Mouse (Mus musculus): ENCODE data around the gene Asic2.
A peak's percentile ranks its signal among the peaks of the same experiment; 100 is the strongest.
"Not testable (repeated sequence)": the region's sequence is repeated elsewhere in the genome, so short reads cannot be mapped to it uniquely, and the experiment has no call there.

The Asic2 gene

DNA sequence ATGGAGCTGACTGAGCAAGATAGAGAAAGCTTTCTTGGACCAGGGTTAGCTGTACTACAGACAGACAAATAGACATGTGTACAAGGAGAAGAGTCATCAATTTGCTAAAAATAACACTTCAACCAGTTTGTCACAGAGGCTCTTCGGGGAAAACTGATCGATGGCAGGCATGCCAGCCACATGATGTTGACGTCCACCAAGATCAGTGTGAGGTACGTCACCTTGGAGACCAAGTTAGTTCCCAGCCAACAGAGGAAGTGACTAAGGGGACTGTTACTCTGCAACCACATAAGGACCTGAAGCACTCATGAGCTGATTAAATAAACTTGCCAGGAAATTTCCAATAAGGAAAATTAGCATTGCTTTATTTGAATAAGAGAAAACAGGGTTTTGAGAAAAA, 557.0 kb downstream of the Asic2 start:
- no peak for DNase-seq

DNA sequence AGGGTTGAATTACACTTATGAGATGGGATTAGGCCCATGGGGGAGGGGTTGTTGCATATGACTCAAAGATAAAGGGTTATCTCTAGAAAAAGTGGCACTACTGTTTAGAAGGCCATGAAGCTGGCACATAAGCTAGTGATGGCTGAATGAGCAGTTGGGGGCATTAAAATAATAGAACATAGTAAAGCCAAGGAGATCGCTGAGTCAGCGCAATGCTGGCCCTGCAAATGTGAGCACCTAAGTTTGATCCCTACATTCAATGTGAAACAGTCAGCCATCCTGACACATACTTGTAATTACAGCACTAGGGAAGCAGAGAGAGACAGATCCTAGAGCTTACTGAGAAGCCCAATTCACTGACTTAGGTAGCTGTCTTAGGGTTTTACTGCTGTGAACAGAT, 562.3 kb downstream of the Asic2 start:
- no peak for DNase-seq

DNA sequence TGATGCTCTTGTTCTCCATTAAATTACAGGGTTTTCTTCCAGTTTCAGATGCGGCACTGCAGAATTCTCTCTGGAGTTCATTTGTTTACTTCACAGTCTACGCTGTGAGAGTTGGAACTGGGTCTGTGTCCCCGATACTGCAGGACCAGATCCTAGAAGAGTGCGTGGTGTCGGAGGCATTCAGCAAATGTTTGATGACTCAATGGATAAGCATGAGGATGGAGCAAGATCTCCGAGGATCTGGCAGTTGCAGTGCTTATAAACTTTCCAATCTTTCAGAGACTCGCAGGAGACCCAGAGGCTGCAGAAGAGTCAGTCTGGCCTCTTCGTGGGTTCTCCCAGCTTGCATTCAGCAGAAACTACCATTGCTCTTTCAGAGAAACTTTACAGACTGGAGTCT, 566.0 kb downstream of the Asic2 start:
- DNase-seq, result no peak

DNA sequence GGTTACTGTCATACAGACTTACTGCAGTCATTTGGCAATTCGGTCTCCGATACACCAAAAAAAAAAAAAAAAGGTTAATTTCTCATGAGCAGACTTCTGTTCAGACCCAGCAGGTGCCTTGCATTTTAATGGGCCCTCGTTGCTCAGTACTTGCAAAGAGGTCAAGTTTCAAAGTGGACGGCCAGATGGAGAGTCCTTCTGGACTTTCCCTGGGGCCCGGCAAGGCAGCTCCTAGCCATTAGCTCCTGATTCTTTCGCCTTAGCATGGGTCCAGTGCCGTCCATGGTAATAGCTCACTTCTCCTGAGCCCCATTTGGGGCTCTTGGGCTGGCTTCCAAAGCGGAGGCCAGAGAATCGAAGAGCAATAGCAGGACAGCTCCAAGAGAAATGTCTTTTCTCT, 575.4 kb downstream of the Asic2 start:
- no peak for DNase-seq

DNA sequence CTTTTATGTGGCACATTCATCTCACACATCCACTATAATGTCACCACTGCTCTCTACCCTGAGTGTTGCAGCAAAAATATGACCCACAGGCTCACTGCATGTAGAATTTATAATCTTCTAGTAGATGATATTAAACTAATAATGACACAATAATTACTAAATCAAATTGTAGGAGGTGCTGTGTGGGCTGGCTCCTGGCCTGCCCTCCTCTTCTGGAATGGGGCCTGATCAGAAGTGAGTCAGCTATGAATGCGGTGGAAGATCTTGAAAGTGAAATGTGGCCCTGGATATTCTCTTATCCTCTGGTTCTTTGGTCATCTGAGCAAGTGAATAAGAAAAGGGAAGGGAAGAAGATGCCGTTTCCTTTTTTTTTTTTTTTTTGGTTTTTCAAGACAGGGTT, 582.1 kb downstream of the Asic2 start:
- DNase-seq, result no peak

DNA sequence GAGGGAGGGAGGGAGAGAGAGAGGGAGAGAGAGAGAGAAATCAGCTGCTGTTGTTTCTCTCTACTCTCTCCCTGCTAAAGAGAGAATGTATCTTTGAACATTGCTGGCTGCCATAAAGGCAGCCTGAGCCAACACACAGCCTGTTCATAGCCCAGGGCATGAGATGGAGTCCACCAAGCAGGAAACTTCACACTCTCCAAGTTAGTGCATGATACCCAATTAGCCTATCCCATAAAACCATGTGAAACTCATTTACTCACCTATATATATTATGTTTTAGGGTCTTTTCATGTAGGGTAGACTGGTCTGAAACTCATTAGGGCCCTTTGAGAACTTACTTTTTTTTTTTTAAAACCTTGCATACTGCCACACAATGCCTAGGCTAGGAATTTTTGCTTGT, 582.7 kb downstream of the Asic2 start:
- DNase-seq, result no peak

DNA sequence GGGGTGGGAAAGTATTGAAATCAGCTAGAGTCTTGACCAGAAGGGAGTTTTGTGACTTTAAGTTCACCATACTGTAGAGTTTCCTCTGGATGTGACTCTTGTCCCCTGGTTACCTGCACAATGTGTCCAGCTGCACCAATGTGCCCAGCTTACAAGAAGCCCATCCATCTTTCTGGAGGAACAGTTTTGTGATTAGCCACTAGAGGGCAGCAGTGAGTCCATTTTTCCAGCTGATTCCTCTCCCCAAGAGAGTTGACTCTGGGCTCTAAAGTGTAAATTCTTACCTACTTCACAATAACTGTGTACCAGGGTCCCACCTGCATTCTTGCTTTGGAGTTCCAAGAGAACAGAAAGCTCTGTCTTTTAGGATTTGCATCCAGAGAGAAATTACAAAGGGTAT, 593.4 kb downstream of the Asic2 start:
- DNase-seq, result peak; percentile 19 to 22

DNA sequence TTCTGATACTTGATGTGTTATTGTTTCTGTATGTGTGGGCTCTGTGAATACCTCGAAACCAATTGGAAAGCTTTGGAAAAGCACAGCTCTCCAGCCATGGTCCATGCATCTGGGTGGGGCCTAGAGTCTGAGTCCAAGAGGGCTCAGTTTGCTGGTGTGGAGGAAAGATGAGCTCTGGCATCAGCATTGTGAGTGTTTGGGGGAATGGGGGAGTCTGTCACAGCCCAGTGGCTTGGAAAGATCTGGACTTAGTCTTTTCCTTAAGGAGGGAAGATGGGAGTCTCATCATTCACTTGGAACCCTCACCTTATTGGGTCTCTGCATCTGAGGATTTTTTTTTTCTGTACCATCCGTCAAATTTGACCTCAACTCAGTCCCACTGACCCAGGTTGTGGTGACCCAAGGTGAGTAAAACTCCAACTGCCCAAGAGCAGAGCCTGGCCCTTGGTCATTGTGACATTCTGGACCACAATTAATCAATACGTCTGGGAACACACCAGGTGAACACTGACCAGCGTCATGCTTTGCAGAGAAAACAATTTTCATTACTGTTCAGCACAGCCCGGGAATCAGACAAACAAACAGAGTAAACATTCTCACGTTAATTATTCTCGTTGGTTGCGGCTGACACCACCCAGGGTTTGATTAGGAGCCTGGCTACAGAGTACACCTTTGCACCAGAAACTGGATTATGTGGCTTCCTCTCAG, 594.1 kb downstream of the Asic2 start:
- no peak for DNase-seq

DNA sequence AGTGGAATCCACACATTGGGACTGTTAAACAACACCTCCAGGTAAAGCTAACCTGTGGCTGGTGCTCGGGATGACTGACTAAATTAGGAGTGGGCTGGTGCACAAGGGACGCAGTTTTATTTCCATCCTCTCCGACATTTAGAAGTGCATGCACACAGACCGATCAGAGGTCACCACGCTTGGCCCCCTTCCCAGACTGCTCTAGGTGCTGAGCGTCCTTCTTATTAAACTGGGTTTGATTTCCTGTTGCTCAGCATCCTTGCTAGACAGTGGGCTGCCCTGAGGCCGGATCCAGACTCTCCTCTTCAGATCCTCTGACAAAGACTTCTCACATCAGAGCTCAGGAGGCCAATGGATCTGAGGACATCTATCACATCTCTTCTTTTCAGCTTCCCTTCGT, 596.7 kb downstream of the Asic2 start:
- DNase-seq, result no peak

DNA sequence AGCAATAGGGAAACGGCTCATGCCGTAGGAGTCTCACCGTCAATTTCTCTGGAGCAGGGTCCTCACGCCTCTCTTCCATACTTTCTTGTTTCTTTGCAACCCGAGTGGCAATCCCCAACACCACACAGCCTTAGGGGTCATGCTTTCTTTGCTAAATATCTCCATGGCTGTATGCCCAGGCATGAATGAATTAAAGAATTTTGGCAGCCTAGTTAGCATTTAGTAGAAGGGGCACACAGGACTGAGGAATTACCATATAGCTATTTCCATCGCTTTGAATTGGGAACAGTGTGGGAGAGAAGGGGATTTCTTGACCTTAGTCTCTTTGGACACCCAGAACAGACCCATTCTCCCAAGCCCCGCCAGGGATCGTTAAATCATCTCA, 597.8 kb downstream of the Asic2 start:
- no peak for DNase-seq

DNA sequence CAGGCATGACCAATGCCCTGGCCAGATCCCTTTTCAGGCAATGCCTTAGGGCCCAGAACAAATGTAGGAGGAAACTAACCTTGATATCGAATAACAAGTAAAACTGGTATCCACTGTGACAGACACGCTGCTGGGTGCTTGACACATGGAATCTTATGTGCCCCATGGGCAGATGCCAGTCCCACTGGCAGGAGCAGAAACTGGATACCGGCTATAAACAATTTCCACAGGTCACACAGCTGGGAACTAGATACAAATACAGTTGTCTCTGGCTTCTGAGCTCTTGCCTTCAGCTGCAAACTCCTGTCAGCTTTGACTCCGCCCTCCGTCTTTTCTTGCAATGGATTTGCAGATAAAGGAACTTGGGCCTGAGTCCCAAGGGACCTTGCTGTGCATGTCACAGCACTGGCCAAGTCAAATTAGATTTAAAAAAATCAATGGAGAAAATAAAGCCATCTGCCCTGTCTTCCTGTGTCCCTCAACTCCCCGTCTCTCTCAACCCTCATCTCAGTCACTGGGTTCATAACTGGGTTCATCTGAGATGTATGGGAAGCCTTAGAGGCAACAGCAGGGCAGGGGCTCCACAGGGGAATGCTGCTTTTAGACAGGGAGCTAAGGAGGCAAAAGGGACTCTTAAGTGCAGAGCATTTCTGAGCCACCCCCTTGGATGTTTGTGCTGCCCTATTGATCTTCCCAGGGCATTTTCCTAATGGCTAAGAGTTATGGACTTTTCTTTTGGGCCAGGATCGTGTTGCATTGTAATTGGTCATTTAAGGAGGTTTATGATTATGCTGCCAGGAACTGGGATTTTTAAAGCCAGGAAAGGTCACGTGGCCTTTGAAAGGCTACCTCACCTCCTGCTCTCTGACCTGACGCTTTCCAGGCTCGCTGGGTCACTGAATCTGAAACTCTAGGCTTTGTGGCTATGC, 598.5 kb downstream of the Asic2 start:
- DNase-seq, result no peak

DNA sequence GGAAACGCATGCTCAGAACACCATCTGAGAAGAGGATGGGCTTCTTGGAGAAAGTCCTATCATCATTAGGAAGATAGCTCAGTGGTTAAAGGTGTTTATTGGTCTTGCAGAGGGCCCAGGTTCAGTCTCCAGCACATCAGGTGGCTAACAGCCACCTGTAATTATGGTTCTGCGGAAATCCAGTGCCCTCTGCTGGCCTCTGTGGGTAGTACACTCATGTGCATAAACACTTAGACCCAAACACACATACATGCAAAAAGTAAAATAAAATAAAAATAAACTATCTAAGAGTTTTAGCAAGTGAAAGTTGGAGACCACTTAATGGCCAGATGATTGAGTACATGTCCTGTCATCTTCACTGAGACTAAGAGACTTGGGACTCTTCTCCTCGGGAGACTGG, 603.8 kb downstream of the Asic2 start:
- no peak for DNase-seq

DNA sequence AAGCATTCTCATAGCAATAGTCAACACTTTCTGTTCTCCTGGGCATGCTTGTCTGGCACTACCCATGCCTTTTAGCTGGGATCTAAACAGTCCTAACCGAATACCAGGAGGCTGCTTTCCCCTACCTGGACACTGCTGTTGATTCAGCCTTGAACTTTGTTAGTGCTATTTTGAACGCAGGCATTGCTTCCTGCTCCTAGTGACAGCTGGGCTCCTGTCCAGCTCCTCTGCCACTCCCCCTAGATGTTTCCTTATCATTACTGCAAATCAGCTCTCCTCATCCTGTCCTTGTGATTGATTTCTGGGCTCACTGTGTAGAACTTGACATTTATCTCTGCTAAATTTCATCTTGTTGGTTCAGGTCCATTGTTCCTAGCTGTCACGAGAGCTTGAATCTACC, 605.8 kb downstream of the Asic2 start:
- DNase-seq, result no peak

DNA sequence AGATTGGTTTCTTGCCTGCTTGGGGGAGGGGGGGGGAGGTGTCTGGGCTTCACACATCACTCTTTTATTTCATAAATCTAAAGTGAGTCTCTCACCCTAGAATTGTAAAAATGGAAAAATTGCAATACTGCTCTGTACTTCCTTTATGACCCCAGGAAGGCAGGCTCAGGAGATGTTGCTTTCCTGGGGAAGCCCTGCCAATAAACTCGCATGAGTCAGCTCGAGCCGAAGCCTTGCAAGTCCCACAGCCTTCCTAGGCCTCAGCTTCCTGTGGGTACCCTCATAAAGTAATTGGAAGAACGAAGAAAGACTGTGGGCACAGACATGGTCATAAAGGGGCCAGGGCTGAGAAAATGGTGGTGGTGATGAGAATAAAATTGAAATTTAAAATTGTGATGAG, 607.2 kb downstream of the Asic2 start:
- no peak for DNase-seq

DNA sequence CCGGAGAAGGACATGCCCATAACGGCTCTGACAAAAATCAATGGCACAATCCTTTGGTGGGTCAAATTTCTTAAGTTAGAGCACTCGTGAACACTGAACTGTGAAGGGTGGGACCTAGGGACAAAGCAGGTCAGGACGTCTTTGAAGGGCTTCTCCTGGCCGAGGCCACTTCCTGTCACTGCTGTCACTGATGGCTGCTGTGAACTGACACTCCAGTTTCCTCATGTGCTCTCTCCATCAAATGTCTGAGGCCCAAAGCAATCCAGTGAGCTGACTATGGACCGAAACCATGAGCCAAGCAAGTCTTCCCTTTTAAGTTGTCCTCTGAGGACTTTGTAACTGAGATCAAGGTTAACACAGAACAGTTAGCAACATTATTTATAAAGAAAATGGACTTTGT, 617.8 kb downstream of the Asic2 start:
- DNase-seq, result not testable (repeated sequence)

DNA sequence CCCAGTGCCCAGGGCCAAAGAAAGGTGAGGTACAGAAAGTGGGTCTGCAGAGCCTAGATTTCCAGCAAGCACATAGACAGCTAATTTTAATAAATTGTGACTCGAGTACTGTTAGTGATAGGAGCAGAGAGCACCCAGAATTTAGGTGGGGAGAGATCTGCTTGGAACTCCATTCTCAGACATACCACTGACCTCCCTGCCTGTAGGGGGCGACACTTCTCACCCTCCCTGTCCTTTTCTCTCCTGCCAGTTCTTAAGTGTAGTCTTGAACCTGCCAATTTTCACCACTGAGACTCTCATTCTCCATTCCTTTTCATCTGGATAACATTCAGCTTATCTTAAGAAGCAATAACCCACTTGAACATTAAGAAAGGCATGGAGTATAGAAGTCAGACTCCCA, 636.3 kb downstream of the Asic2 start:
- no peak for DNase-seq

DNA sequence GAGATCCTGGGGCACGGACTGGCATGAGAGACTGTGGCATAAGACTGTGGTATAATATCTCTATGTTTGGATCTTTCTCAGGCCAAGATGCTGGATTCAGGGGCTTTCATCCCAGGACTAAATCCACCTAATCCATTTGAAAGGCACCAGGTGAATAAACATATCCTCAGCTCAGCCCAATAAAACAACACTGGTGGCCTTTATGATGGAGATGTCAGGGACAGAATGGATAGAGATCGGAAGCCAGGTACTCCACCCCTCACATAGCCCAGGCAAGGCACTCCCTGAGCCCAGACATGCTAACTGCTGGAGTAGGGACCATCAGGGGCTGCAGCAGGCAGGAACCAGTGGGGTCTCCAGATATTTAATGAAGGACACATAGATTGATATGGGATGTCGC, 637.3 kb downstream of the Asic2 start:
- DNase-seq, result no peak

DNA sequence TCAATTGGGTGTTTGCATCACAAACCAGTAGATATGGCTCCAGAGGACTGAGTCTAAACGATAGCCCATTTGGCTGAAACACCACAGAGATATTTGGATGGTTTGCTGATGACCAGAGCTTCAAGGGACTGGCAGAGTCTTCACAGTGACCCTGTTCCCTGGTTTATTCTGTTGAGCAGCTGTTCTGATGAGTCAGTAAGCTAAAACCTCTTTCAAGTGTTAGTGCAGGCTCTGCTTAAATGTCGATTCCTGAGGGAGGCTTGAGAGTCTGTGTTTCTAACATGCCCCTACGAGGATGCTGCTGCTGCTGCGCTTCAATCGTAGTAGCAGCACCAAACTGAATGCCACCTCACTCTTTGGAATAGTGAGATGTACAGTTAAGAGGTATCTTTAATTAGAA, 640.2 kb downstream of the Asic2 start:
- DNase-seq, result no peak

DNA sequence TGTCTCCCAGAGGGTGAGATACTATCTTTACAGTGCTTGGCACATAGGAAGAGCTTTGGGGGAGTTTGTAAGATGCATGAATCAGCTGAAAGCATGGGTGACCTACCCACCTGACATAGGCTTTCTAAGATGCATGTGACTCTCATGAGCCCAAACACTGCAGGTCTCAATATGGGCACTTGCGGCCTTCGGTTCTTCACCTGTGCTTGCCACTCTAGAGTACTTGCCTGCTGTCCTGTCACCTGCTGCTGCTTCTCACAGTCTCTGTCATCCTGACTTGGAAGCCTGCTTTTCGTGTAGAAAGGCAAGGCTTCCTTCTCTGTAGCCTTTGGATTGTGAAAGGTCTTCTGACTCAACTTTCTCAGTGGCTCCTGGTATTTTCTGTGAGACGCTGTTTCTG, 645.1 kb downstream of the Asic2 start:
- DNase-seq, result no peak

DNA sequence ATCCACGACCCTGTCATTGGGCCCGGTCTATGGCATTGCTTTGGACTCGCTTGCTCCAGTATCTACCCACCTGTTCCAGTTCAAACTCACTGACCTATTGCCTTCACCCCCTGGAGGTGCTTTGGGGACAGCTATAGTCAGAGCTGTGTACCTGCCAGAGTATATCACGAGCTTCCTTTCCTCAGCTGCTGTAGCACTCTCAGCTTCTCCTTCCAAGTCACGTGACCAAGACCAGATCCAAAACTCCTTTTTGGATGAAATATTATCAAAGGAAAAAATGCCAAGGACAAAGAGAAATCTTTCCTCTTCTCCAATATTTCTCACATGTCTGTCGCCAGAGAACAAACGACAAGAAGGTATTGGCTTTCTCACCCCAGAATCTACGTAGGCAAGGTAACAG, 645.8 kb downstream of the Asic2 start:
- no peak for DNase-seq

DNA sequence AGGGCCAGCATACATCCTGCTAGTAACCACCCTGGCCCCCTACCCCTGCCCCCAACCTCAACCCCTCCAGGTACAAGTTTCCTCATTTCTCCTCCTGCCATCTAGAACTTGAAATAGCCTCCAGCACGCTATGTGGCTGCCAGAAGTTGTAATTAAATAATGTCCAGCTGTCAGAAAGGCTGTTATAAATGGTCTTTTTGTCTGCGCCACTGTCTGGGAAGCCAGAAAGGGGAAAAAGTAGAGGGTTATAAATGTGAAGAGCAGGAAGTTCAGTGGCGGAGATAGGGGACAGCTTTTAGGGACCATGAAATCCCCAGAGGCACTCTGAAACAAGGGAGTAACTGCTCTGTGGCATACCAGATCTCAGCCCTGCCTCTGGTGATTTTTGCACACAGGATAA, 678.2 kb downstream of the Asic2 start:
- DNase-seq, result no peak

DNA sequence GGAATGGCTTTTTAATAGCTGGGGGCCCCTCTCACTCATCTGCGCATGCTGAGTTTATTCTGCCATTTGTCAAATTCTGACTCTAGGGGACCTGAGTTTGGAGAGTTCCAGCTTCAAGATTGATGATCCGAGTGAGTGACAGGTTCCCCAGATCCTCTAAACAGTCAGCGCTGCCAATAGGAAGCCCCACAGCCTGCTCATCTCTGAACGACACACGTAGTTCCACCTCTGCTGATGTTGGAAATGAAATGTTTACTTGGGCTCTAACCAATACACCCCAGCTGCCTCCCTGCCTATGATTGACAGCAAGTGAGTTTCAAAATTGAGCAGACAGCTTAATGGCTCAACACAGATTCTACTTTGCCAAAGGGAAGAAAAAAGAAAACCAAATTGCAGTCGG, 685.1 kb downstream of the Asic2 start:
- no peak for DNase-seq

DNA sequence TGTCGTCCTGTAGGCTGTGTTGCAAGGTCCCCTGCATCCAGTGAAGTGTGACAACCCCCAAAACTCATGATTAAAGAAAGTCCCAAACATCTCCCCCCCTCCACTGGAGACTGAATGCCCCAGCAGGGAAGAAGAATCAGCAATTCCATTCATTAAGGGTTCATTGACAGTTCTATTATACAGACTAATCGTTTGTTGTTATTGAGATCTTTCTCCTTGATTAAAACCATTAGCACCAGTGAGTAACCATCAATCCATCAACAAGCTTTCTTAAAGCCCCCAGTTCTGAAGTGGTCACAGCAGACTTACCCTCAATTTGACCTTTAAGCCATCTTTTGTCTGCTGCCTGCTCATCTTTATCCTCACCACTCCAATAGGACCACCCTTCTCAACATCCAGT, 688.2 kb downstream of the Asic2 start:
- DNase-seq, result no peak

DNA sequence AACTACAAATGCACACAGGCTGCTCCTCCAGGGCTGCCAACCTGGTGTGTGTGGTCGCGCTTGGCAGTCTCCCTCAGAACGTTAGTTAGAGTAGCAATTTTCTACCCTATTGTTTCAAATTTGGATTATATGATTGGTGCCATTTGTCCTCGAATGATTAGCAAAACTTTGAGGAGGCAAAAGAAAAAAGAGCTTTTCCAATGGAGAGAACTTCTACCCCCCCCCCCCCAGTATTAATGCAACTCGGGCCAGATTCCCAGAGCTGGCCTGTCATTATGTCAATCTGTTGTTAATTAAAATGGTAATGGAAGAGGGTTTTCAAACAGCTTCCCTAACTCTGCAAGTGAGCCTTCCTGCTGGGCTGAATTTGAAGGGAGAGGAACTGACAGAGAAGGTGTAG, 690.9 kb downstream of the Asic2 start:
- DNase-seq, result no peak
